Mouse (Mus musculus) heart, postnatal 0 days (tissue): ENCODE results near the gene Ly6g6e.

Experiments used
- CTCF ChIP-seq: IDR thresholded peaks from 2 replicates; pipeline ENCODE4 v1.5.1; 2016; ENCODE audit warnings: antibody characterized with exemption, control low read depth, low read depth
- EP300 ChIP-seq: IDR thresholded peaks from 2 replicates; pipeline ENCODE4 v1.6.1; 2016; ENCODE audit warnings: antibody characterized with exemption, low read depth

GRCm38 (mm10) chr17:35104754-35105153 lies 28.1 kb downstream of the Ly6g6e start:
- TF ChIP-seq EP300 (no peak), CTCF (no peak)
